Mouse (Mus musculus): Measurements from ENCODE around the gene Psmd14.

- TF ChIP-seq CTCF (IDR thresholded peaks at IDR 0.05), result no peak
- TF ChIP-seq EP300 (IDR thresholded peaks at IDR 0.05), result no peak
Observed at GRCm38 (mm10) chr2:61813521-61813920, 102.0 kb downstream of the Psmd14 start.

Measured in lung, postnatal 0 days (tissue).